Mouse (Mus musculus) gonadal fat pad, adult 2 months (tissue): ENCODE results near the gene Axin2. TPM values are rescaled to one million over a fixed set of nuclear protein-coding genes. Genes with fewer than 3 reads are reported as not detected.

Source experiments
- DNase-seq: peaks from one replicate; pipeline ENCODE4 v3.0.0-alpha.2; 2012; ENCODE audit warnings: low read depth
- polyA plus RNA-seq: library from polyadenylated mRNA; depleted of rRNA; stranded (reverse); fragments of >200 nt; gene quantifications from 2 replicates; pipeline ENCODE4 v1.2.3, GENCODE M21; 2012

The Axin2 gene
- polyA plus RNA-seq, 1 experiment, result 25.6 TPM

DNA sequence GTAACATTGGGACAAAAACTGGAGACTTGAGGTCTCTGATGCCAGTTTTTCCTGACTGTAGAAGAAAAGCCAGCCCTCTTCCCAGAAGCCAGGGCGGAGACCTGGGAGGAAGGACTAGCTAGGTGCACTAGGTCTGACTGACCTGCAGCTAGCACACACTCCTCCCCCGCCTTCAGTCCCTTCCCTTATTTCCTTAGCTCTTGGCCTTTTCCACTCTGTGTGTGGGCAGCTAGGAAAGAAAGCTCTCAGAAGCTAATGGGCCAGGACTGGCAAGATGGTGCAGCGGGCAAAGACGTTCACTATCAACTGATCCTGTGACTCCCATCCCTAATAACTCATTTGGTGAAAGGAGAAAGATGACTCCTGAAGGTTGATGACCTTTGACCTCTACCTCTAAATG lies 17.8 kb upstream of the Axin2 start:
- no peak for DNase-seq

GRCm38 (mm10) chr11:108906590-108907254 lies 13.4 kb upstream of the Axin2 start:
- DNase-seq, result no peak

DNA sequence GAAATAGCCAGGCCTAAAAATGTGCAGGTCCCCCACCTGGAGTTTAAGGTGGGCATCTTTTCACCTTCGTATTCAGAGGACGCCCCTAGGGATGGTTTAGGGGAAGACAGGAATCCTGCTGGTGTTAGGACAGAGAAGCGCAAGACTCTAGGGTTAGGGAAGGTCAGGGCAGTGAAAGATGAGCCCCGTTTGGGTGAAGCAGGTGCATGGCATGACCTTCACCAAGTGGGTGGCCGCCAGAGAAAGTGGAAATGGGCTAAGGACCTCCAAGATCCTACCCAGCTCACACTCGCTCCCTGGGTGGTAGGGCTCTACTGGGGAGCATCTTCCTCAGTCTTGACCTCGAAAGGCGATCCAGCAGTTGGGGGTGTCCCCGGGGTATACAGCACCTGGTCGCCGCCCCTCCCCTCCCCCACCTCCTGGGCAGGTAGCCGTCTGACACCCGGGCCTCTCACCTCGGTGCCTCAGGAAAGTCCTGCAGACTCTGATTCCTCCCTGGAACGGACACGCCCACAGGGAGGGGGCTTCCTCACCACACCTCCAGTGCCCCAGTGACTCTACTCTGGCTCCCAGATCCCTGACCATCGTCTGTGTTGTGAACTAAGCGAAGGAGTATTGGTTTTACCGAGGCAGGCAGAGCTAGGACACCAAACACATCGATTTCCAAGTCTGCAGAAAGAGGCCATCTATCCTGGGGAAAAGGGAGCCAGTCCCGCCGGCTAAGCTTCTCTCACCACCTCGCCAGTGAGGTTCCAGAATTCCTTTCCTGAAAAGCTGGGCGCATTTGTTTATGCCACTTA lies 10.6 kb upstream of the Axin2 start:
- DNase-seq, result no peak

GRCm38 (mm10) chr11:108910328-108910886 lies 9.7 kb upstream of the Axin2 start:
- DNase-seq, result no peak

DNA sequence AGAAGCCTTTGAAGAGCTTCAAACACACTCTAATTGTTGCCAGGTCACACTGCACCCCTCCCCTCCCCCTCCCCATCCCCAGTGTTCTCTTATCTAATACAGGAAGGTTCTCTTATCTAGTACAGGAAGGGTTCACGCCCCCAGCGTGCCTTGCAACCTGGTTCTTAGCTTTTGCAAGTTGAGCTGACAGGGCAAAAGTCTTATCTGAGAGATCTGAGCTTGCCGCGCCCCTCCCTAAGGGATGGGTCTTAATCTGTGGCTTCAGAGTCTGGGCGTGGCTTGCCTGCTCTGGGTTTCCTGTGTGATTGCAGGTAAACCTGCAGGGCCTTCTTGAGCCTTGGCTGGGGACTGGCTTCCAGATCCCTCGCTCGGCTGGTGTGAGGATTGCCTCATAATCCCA lies 9.2 kb upstream of the Axin2 start:
- DNase-seq, result no peak

DNA sequence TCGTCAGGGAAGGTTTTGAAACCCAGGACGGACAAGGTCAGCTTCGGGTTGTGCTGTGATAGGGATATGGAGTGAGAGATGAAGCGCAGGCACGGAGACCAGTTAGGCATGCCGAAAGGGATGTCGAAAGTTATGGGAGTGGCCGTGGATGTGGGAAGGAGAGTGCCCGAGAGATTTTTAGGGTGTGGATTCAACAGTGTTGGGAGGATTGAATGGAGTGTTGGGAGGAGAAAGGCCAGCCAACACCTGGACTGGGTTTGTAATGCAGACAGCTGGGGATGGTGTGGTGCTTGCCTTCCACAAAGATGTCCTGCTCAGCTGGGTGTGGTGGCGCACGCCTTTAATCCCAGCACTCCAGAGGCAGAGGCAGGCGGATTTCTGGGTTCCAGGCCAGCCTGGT lies 8.0 kb upstream of the Axin2 start:
- DNase-seq, result no peak

GRCm38 (mm10) chr11:108917422-108918324 lies 2.5 kb upstream of the Axin2 start:
- no peak for DNase-seq

DNA sequence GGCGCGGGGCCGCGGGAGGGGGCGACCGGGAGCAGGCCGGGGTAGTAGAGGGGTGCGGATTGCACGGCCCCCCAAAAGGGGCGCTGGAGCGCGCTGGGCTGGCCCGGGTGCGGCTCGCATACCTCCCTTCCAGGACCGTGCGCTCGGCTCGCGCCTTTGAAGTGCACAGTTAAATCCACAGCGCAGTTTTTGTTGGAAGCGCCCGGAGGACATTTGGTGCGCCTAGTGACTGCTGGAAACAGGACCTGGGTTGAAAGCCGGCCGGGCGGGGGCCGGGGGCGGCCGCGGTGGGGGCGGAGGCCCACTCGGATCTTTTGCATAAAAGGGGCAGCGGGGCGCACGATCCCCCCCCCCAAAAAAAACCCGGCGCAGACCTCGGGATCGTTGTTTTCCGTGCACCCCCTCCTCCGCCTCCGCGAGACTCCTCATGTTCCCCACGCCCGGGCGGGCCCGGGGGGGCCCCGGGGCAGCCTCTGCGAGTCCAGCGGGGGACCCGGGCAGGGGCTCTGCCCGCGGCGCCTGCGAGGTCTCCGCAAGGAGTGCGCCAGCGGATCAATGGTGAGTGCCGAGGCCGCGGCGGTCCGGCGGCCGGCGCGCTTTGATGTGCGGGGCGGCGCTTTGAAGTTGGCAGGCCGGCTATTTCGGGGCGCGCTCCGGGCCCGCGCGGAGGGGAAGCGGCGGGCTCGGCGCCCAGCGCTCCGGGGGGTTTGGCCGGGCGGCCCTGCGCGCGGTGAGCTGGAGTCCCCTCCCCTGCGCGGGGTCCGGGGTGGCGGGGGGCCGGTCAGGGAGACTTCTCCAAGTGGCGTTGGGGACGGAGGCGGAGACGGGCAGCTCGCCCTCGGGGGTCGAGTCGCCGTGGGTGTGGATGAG lies 722 bp downstream of the Axin2 start:
- DNase-seq, result no peak

- no peak for DNase-seq
Measured at GRCm38 (mm10) chr11:108921506-108922455, 1.6 kb downstream of the Axin2 start.

GRCm38 (mm10) chr11:108922511-108923187 lies 2.5 kb downstream of the Axin2 start:
- no peak for DNase-seq

DNA sequence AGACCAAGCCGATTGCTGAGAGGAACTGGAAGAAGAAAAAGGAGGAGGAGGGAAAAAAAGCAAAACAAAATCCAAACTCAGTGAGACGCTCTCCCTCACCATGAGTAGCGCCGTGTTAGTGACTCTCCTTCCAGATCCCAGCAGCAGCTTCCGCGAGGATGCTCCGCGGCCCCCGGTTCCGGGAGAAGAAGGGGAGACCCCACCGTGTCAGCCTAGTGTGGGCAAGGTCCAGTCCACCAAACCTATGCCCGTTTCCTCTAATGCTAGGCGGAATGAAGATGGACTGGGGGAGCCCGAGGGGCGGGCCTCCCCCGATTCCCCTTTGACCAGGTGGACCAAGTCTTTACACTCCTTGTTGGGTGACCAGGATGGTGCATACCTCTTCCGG lies 3.0 kb downstream of the Axin2 start:
- DNase-seq, result no peak

- DNase-seq, result no peak
Measured at GRCm38 (mm10) chr11:108923781-108924180, 3.6 kb downstream of the Axin2 start.

GRCm38 (mm10) chr11:108924346-108924745 lies 4.2 kb downstream of the Axin2 start:
- no peak for DNase-seq

GRCm38 (mm10) chr11:108925202-108925601 lies 5.1 kb downstream of the Axin2 start:
- DNase-seq, result no peak

DNA sequence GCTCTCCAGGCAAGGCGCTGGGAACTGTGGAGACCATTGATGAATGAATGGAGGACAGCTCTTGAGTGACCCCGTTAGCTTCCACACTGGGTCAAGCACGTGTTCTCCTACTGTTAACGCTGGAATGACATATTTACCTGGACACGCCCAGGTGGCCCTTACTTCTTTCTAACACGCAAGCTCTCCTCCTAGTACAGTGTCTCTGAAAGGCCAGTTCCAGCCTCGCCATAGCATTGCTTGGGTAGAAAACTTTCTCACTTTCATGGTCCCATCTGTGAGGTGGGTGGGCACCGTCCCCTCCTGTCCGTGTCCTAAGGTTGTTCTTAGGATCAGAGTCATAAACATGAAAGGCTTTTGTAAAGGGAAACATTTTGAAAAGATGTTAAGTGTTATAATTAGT lies 5.7 kb downstream of the Axin2 start:
- DNase-seq, result no peak

- DNase-seq, result no peak
Measured at GRCm38 (mm10) chr11:108926345-108927092, 6.4 kb downstream of the Axin2 start.

GRCm38 (mm10) chr11:108927093-108927444 lies 6.9 kb downstream of the Axin2 start:
- no peak for DNase-seq

- no peak for DNase-seq
Measured at GRCm38 (mm10) chr11:108928096-108928495, 7.9 kb downstream of the Axin2 start.

DNA sequence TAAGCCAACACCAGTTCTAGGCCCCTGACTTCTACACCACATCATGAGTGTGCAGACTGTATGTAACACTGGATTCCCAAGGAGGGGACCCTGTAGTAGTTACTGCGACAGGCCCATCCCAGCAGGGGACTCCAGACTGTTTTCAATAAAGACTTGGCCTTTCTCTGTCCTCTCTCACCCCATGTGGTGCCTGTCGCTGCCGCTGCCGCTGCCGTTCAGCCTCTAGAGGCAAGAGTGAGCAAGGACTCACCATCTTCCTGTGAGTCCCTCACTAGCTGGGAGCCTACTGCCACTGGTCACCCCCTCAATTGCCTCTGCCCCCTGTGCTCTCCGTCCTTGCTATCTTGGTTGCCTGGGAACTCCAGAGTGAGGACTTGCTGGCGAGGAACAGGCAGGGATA lies 8.6 kb downstream of the Axin2 start:
- DNase-seq, result no peak
